Mouse (Mus musculus): ENCODE data around the gene Senp7. TPM values are rescaled to one million over a fixed set of nuclear protein-coding genes. Genes with fewer than 3 reads are reported as not detected.
"Not testable (repeated sequence)": the region's sequence is repeated elsewhere in the genome, so short reads cannot be mapped to it uniquely, and the experiment has no call there.

Senp7 gene
- polyA plus RNA-seq (2014; fragmentation: Nextera tagmentation; extraction: Ambion mirVana) = 29.6 and 30.3 TPM in 2 replicates

DNA sequence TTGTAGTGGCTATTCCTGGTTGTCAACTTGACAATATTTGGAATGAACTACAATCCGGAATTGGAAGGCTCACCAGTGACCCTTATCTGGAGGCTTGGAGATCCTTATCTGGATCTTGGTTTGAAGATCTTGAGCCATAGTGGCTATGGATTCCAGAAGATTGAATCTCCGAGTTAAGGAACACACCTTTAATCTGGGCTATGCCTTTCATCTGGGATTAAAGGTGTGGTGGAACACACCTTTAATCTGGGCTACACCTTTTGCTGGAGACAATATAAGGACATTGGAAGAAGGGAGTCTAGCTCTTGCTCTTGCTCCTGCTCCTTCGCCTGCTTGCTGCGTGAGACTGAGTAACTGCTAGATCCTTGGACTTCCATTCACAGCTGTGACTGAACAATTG is at the start of gene Senp7:
Gene Senp7 (plus strand): TSS at position 301 of the 400 bp plus-strand sequence.
- DNase-seq = not testable (repeated sequence)

DNA sequence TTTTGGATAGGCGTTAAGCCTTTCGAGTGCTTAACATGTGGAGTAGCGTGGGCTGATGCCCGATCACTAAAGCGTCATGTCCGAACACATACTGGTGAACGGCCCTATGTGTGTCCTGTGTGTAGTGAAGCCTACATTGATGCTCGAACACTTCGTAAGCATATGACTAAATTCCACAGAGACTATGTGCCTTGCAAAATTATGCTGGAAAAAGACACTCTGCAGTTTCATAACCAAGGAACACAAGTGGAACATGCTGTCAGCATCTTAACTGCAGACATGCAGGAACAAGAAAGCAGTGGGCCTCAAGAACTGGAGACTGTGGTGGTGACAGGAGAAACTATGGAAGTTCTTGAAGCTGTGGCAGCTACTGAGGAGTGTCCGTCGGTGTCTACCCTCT is 41.3 kb upstream of the Senp7 start:
- ATAC-seq (ENCODE audit: insufficient read depth) (no peak), DNase-seq (no peak)
- Histone ChIP-seq H3K4me1 (ENCODE audit: insufficient read depth) (no peaks in the 10 kb centered on the region), H3K9me3 (ENCODE audit: low read depth, low read length) (no peaks in the 10 kb centered on the region), H3K36me3 (ENCODE audit: insufficient read depth) (peaks cover 46% of the 10 kb centered on the region), H3K4me2 (no peak overlapping the region), H3K4me3 (ENCODE audit: low read depth, low read length) (no peak overlapping the region), H3K27ac (ENCODE audit: low read depth) (no peak overlapping the region), H3K9ac (no peak overlapping the region), H3K27me3 (ENCODE audit: insufficient read depth, low read length) (no peaks in the 10 kb centered on the region)
- WGBS = 97% methylated on average over 11 of the region's 11 CpGs
- TF ChIP-seq CTCF (IDR thresholded peaks at IDR 0.05; ENCODE audit: low read depth) = no peak

More for the DNA sequence above, at the start of gene Senp7:
- H3K9ac ChIP-seq; H3K4me3 ChIP-seq (ENCODE audit: low read depth, low read length); H3K4me1 ChIP-seq (ENCODE audit: insufficient read depth); ATAC-seq (ENCODE audit: insufficient read depth); H3K27ac ChIP-seq (ENCODE audit: low read depth); H3K4me2 ChIP-seq; H3K36me3 ChIP-seq (ENCODE audit: insufficient read depth); H3K27me3 ChIP-seq (ENCODE audit: insufficient read depth, low read length); H3K9me3 ChIP-seq (ENCODE audit: low read depth, low read length): not testable (repeated sequence)
- no CpG with 5 or more reads among the region's 4 CpGs for WGBS

DNA sequence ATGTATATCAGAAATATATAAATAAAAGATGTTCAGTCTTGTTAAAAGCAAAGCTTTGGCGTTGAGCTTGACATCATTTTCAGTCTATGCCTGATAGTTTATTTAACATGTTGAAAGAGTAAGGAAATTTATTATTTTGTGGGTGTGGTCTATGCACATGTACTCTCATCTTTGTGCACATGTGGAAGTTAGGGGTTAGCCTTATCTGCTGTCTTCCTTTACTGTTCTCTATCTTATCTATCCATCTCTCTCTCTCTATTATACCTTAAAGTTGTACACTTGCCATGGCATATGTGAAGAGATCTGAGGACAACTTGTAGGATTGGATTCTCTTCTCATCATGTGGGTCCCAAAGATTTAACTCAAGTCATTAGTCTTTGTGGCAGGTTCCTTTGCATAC is 39.3 kb upstream of the Senp7 start:
- peaks cover 35% of the 10 kb centered on the region for H3K36me3 ChIP-seq (ENCODE audit: insufficient read depth)

DNA sequence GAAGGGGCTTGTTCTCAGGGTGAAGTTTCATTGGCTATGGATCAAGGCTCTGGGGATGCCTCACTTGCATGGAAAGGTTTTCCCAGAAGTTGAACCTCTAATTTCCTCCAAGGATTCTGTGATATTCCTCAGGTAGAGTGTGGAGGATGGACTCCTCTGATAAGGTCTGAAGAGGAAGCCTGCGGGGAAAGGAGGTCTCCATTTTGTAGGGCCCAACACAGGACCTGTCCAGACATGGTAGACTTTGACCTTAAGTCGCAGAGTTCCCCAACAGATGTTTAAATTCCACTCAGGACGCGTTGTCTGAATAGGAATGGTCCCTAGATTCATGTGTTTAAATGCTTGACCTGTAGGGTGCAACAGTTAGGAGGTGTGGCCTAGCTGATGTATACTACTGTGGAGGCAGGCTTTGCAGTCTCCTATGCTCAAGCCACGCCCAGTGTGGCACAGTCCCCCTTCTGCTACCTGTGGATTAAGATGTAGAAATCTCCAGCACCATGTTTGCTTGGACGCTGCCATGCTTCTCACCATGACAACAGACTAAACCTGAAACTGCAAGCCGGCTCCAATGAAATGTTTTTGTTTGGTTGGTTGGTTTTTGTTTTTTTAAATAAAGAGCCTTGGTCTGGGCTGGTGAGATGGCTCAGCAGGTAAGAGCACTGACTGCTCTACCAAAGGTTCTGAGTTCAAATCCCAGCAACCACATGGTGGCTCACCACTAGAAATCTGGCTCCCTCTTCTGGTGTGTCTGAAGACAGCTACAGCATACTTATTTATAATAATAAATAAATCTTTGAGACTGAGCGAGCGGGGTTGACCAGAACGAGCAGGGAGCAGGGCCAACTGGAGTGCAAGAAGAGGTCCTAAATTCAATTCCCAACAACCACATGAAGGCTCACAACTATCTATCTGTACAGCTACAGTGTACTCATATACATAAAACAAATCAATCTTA is 35.1 kb upstream of the Senp7 start:
- Histone ChIP-seq H3K9ac (no peak overlapping the region), H3K4me2 (no peak overlapping the region), H3K4me3 (ENCODE audit: low read depth, low read length) (no peak overlapping the region), H3K27me3 (ENCODE audit: insufficient read depth, low read length) (no peaks in the 10 kb centered on the region), H3K9me3 (ENCODE audit: low read depth, low read length) (no peaks in the 10 kb centered on the region), H3K27ac (ENCODE audit: low read depth) (no peak overlapping the region), H3K4me1 (ENCODE audit: insufficient read depth) (no peaks in the 10 kb centered on the region), H3K36me3 (ENCODE audit: insufficient read depth) (peaks cover 30% of the 10 kb centered on the region)
- ATAC-seq (ENCODE audit: insufficient read depth) (peak; percentile 62; the same call in 1 of the 2 replicates), DNase-seq (peak; percentile 6)
- 84% methylated on average over 10 of the region's 10 CpGs for WGBS
- TF ChIP-seq CTCF (IDR thresholded peaks at IDR 0.05; ENCODE audit: low read depth) = no peak

More for the DNA sequence above, 39.3 kb upstream of the Senp7 start:
- Histone ChIP-seq H3K9ac (no peak overlapping the region), H3K4me1 (ENCODE audit: insufficient read depth) (no peaks in the 10 kb centered on the region), H3K4me3 (ENCODE audit: low read depth, low read length) (no peak overlapping the region), H3K9me3 (ENCODE audit: low read depth, low read length) (no peaks in the 10 kb centered on the region), H3K27ac (ENCODE audit: low read depth) (no peak overlapping the region), H3K4me2 (no peak overlapping the region), H3K27me3 (ENCODE audit: insufficient read depth, low read length) (no peaks in the 10 kb centered on the region)
- DNase-seq (no peak), ATAC-seq (ENCODE audit: insufficient read depth) (no peak)
- WGBS = 87% methylated on average over 1 of the region's 1 CpGs
- no peak for TF ChIP-seq CTCF (IDR thresholded peaks at IDR 0.05; ENCODE audit: low read depth)

DNA sequence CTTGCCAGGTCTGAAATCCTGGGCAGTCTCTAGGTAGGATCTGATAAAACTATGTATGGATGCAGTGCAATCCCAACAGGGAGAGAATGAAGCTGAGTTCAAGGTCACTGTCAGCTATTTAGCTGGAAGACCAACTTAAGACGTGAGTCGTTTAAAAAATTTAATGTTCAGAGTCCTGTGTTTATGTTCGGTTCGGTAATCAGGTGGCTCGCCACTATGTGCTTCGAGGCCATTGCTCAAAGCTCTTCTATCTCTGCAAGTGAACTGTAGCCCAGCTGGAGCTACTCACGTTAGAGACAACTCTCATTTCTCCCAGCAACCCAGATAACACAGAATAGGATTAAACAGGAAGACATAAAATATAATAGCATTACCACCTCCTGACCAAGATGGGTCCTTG is 34.1 kb upstream of the Senp7 start:
- no peak overlapping the region for H3K4me2 ChIP-seq
- 0 out of 2 replicates have a peak, but pooled peaks have one; percentile 10 for ATAC-seq (ENCODE audit: insufficient read depth)
- TF ChIP-seq CTCF (IDR thresholded peaks at IDR 0.05; ENCODE audit: low read depth) = no peak
- H3K27ac ChIP-seq (ENCODE audit: low read depth) = no peak overlapping the region
- peak; percentile 8 for DNase-seq
- no peak overlapping the region for H3K9ac ChIP-seq
- H3K4me3 ChIP-seq (ENCODE audit: low read depth, low read length) = no peak overlapping the region
- WGBS = 60% methylated on average over 7 of the region's 7 CpGs
- H3K9me3 ChIP-seq (ENCODE audit: low read depth, low read length) = no peaks in the 10 kb centered on the region
- H3K27me3 ChIP-seq (ENCODE audit: insufficient read depth, low read length) = no peaks in the 10 kb centered on the region
- no peaks in the 10 kb centered on the region for H3K4me1 ChIP-seq (ENCODE audit: insufficient read depth)
- H3K36me3 ChIP-seq (ENCODE audit: insufficient read depth) = peaks cover 37% of the 10 kb centered on the region

DNA sequence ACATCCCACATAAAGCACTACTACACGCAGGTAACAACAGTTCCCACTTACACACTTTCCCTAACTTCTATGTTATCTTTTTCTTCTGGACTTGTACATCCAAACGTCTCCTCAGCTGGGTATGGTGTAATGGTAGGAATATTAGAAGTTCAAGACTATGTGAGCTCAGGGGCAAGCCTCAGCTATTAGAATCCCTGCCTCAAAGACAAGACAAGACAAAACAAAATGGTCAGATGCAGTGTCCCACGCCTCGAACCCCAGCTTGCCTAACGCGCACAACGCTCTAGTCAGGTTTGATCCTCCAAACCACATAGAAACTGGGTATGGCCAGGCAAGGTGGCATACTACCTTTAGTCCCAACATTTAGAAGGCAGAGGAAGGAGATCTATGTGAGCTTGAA is 28.5 kb upstream of the Senp7 start:
- Histone ChIP-seq H3K9ac (no peak overlapping the region), H3K4me2 (no peak overlapping the region), H3K27ac (ENCODE audit: low read depth) (no peak overlapping the region), H3K36me3 (ENCODE audit: insufficient read depth) (peaks cover 65% of the 10 kb centered on the region), H3K4me1 (ENCODE audit: insufficient read depth) (no peaks in the 10 kb centered on the region), H3K9me3 (ENCODE audit: low read depth, low read length) (no peaks in the 10 kb centered on the region), H3K4me3 (ENCODE audit: low read depth, low read length) (no peak overlapping the region), H3K27me3 (ENCODE audit: insufficient read depth, low read length) (no peaks in the 10 kb centered on the region)
- TF ChIP-seq CTCF (IDR thresholded peaks at IDR 0.05; ENCODE audit: low read depth) = no peak
- ATAC-seq (ENCODE audit: insufficient read depth) = no peak
- no peak for DNase-seq
- WGBS = 94% methylated on average over 7 of the region's 7 CpGs

DNA sequence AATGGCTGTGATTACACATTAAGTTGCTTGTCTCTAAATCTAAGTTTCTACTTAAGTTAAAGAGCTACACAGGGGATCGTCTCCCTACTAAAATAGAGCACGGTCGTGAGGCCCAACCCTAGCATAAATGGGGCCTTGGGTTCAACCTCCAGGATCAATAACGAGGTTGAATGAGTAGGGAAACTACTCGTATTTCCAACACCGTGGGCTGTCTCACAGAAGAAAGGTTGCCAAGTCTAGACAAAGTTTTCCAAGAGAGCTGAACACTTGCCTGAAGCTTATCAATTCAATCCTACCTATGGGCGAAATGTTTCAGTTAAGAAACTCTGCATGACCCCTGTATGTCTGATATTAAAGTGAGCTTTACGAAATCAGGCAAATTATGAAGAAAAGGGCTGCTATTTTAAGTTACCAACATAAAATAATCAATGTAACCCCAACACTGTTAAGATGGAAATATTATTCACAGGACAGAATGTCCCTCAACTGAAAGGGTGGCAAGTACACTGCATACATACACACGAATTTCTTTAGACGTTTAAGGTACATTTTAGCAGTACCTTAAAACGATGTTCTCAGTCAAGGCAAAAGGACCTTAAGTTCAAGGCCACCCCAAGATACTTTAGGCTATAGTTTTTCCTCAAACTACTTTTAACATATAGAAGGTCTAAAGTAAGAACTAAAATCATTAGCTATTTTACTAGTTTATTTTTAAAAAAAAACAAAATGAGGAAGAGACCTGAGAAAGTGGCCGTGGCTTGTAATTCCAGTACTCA is 20.1 kb upstream of the Senp7 start:
- DNase-seq = no peak
- H3K36me3 ChIP-seq (ENCODE audit: insufficient read depth) = peaks cover 32% of the 10 kb centered on the region
- TF ChIP-seq CTCF (IDR thresholded peaks at IDR 0.05; ENCODE audit: low read depth) = no peak
- no peak for ATAC-seq (ENCODE audit: insufficient read depth)
- WGBS = 38% methylated on average over 12 of the region's 12 CpGs
- peaks cover 7% of the 10 kb centered on the region for H3K4me1 ChIP-seq (ENCODE audit: insufficient read depth)
- H3K9me3 ChIP-seq (ENCODE audit: low read depth, low read length) = no peaks in the 10 kb centered on the region
- H3K4me2 ChIP-seq = peak overlapping the region; percentile 82
- H3K9ac ChIP-seq = peak overlapping the region; percentile 95
- H3K27me3 ChIP-seq (ENCODE audit: insufficient read depth, low read length) = no peaks in the 10 kb centered on the region
- no peak overlapping the region for H3K27ac ChIP-seq (ENCODE audit: low read depth)
- H3K4me3 ChIP-seq (ENCODE audit: low read depth, low read length) = peak overlapping the region; percentile 96

Data from lung, embryonic 14.5 days (tissue).